Mouse (Mus musculus) lung, postnatal 0 days (tissue): Measurements from ENCODE around the gene Shisa8. TPM values are rescaled to one million over a fixed set of nuclear protein-coding genes. Genes with fewer than 3 reads are reported as not detected.

Experiments
- ATAC-seq: fragments of 200-750 bp; cut with Nextera tagmentation; 2 replicates; pipeline ENCODE4 v1.8.0; 2017; ENCODE audit warnings: moderate library complexity
- DNase-seq: peaks from one replicate; pipeline ENCODE4 v3.0.0-alpha.2; 2016; ENCODE audit warnings: low spot score
- H3K27ac ChIP-seq: fragments of 300-500 bp; sonication (generic); 2 replicates; pipeline ENCODE4 v1.5.1; 2014; ENCODE audit warnings: antibody characterized with exemption, mild to moderate bottlenecking, low read length, mixed read lengths
- H3K27me3 ChIP-seq: fragments of 300-500 bp; sonication (generic); replicated peaks from 2 replicates; pipeline ENCODE4 v1.6.1; 2014; ENCODE audit warnings: low read length, mixed read lengths; ENCODE audit not compliant: insufficient read depth
- H3K36me3 ChIP-seq: fragments of 300-500 bp; sonication (generic); 2 replicates; pipeline ENCODE4 v1.6.1; 2014; ENCODE audit warnings: low read length, mixed read lengths; ENCODE audit not compliant: insufficient read depth
- H3K4me1 ChIP-seq: fragments of 300-500 bp; sonication (generic); 2 replicates; pipeline ENCODE4 v1.6.1; 2014; ENCODE audit warnings: antibody characterized with exemption, low read depth, low read length, mixed read lengths; ENCODE audit not compliant: insufficient read depth
- H3K4me2 ChIP-seq: fragments of 300-500 bp; sonication (generic); replicated peaks from 2 replicates; pipeline ENCODE4 v1.6.1; 2014; ENCODE audit warnings: low read depth, mild to moderate bottlenecking, low read length, moderate library complexity, mixed read lengths
- H3K4me3 ChIP-seq: fragments of 300-500 bp; sonication (generic); 2 replicates; pipeline ENCODE4 v1.5.1; 2014; ENCODE audit warnings: low read depth, low read length
- H3K9ac ChIP-seq: fragments of 300-500 bp; sonication (generic); replicated peaks from 2 replicates; pipeline ENCODE4 v1.6.1; 2014; ENCODE audit warnings: low read depth, mild to moderate bottlenecking
- H3K9me3 ChIP-seq: fragments of 300-500 bp; sonication (generic); 2 replicates; pipeline ENCODE4 v1.6.1; 2016; ENCODE audit warnings: low read length, mixed read lengths
- CTCF ChIP-seq: IDR thresholded peaks from 2 replicates; pipeline ENCODE4 v1.5.1; 2016; ENCODE audit warnings: antibody characterized with exemption, mild to moderate bottlenecking
- EP300 ChIP-seq: IDR thresholded peaks from 2 replicates; pipeline ENCODE4 v1.6.1; 2016; ENCODE audit warnings: antibody characterized with exemption, mild to moderate bottlenecking, control low read depth
- WGBS: fragments of 180-500 bp; shearing (Covaris S2); extraction: QIAGEN DNeasy Blood & Tissue Kit; methylation state at CpG from one replicate; pipeline ENCODE4 v1.1.7; 2014; 5-methylcytosine and 5-hydroxymethylcytosine counted together
- polyA plus RNA-seq: library from polyadenylated mRNA; unstranded; fragments of >200 nt; fragmentation: Nextera tagmentation; extraction: Ambion mirVana; gene quantifications from 2 replicates; pipeline ENCODE4 v1.2.1, GENCODE M21; 2015

The Shisa8 gene
- polyA plus RNA-seq, 1 experiment from 2014 or later, result 0.29 TPM

- Histone ChIP-seq H3K4me3 (no peak overlapping the region), H3K9me3 (no peaks in the 10 kb centered on the region), H3K27me3 (no peaks in the 10 kb centered on the region), H3K9ac (no peak overlapping the region), H3K36me3 (peaks cover 54% of the 10 kb centered on the region), H3K27ac (no peak overlapping the region), H3K4me1 (no peaks in the 10 kb centered on the region), H3K4me2 (no peak overlapping the region)
- TF ChIP-seq EP300 (no peak), CTCF (no peak; the same call in 1 of the 2 replicates)
- DNase-seq (no peak), ATAC-seq (no peak)
- whole genome bisulfite sequencing, result 81% methylated on average over 4 of the region's 4 CpGs
Measured at GRCm38 (mm10) chr15:82187401-82187800, 25.2 kb downstream of the Shisa8 start.

- no peak for TF ChIP-seq EP300
- no peak for TF ChIP-seq CTCF
- DNase-seq, result no peak
- no peak overlapping the region for H3K4me3 ChIP-seq
- no peaks in the 10 kb centered on the region for H3K27me3 ChIP-seq
- ATAC-seq, result no peak
- no peak overlapping the region for H3K27ac ChIP-seq
- H3K4me1 ChIP-seq, result no peaks in the 10 kb centered on the region
- peaks cover 59% of the 10 kb centered on the region for H3K36me3 ChIP-seq
- 70% methylated on average over 5 of the region's 5 CpGs for WGBS
- H3K9ac ChIP-seq, result no peak overlapping the region
- no peak overlapping the region for H3K4me2 ChIP-seq
- no peaks in the 10 kb centered on the region for H3K9me3 ChIP-seq
Measured at GRCm38 (mm10) chr15:82186931-82187330, 25.7 kb downstream of the Shisa8 start.

GRCm38 (mm10) chr15:82186131-82186530, 26.5 kb downstream of the Shisa8 start:
- Histone ChIP-seq H3K4me3 (no peak overlapping the region), H3K4me2 (no peak overlapping the region), H3K36me3 (peaks cover 65% of the 10 kb centered on the region), H3K4me1 (no peaks in the 10 kb centered on the region), H3K27me3 (no peaks in the 10 kb centered on the region), H3K9ac (no peak overlapping the region), H3K9me3 (no peaks in the 10 kb centered on the region), H3K27ac (no peak overlapping the region)
- TF ChIP-seq EP300 (no peak), CTCF (no peak)
- ATAC-seq (no peak), DNase-seq (no peak)
- WGBS, result 78% methylated on average over 14 of the region's 14 CpGs

- WGBS, result 85% methylated on average over 14 of the region's 14 CpGs
- no peaks in the 10 kb centered on the region for H3K4me1 ChIP-seq
- DNase-seq (no peak), ATAC-seq (no peak)
- H3K27ac ChIP-seq, result no peak overlapping the region
- peaks cover 69% of the 10 kb centered on the region for H3K36me3 ChIP-seq
- no peaks in the 10 kb centered on the region for H3K27me3 ChIP-seq
- no peak for TF ChIP-seq EP300
- TF ChIP-seq CTCF, result no peak
- H3K9me3 ChIP-seq, result no peaks in the 10 kb centered on the region
- H3K9ac ChIP-seq, result no peak overlapping the region
- H3K4me3 ChIP-seq, result no peak overlapping the region
- no peak overlapping the region for H3K4me2 ChIP-seq
Measured at GRCm38 (mm10) chr15:82185062-82185783, 27.4 kb downstream of the Shisa8 start.

- whole genome bisulfite sequencing, result 64% methylated on average over 10 of the region's 10 CpGs
- H3K9ac ChIP-seq, result no peak overlapping the region
- H3K9me3 ChIP-seq, result no peaks in the 10 kb centered on the region
- 0 out of 2 replicates have a peak, but pooled peaks have one; percentile 16 for ATAC-seq
- H3K36me3 ChIP-seq, result peaks cover 75% of the 10 kb centered on the region
- no peak overlapping the region for H3K4me2 ChIP-seq
- DNase-seq, result no peak
- TF ChIP-seq CTCF (no peak), EP300 (no peak)
- H3K4me1 ChIP-seq, result no peaks in the 10 kb centered on the region
- no peak overlapping the region for H3K4me3 ChIP-seq
- no peak overlapping the region for H3K27ac ChIP-seq
- no peaks in the 10 kb centered on the region for H3K27me3 ChIP-seq
Measured at GRCm38 (mm10) chr15:82184656-82185055, 28.0 kb downstream of the Shisa8 start.

GRCm38 (mm10) chr15:82184183-82184582, 28.4 kb downstream of the Shisa8 start:
- Histone ChIP-seq H3K27ac (no peak overlapping the region), H3K4me1 (no peaks in the 10 kb centered on the region), H3K4me2 (no peak overlapping the region), H3K36me3 (peaks cover 79% of the 10 kb centered on the region), H3K4me3 (no peak overlapping the region), H3K9me3 (no peaks in the 10 kb centered on the region), H3K9ac (no peak overlapping the region), H3K27me3 (no peaks in the 10 kb centered on the region)
- WGBS, result 60% methylated on average over 7 of the region's 7 CpGs
- no peak for DNase-seq
- TF ChIP-seq EP300, result no peak
- no peak for TF ChIP-seq CTCF
- ATAC-seq, result peak; percentile 28; the same call in 1 of the 2 replicates
